Mouse (Mus musculus): ENCODE results near the gene Gm49384.

Gene Gm49384

DNA sequence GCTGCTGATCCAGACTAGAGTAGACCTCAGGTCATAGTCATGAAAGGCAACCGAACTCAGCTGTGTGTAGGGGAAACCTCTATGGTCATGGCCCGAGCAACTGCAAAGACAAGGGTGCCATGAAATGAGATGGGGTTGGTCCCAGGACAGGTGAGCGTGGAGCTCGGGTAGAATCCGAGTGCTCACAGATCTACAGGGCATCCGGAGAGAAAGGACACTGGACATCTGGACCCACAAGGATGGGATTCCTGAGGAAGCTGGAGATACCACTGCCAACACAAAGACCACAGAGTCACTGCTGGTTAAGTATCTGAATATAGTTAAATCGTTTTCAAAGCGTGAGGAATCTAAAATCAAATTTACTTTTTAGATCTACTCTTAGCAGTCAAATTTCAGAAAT, 3.3 kb upstream of the Gm49384 start:
- no peak for DNase-seq (ENCODE audit: low spot score in 2 of 2)

DNA sequence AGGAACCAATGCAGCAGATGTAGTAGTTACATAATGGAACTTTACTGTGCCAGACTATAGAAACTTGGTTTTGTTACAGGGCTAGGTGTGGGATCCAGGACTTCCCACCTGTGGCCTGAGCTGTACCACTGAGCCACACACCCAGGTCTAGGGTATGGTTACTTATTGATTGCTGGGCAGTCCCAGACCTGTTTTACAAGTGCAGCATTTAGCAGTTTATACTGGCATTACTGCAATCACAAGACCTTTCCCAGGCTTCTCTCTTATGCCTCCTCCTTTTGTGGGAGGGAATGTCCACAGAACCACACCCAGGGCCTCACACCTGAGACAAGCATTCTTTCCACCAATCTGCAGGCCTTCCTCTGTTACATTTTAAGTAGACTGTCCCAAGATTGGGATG, 5.1 kb downstream of the Gm49384 start:
- DNase-seq (ENCODE audit: low spot score in 2 of 2): no peak

DNA sequence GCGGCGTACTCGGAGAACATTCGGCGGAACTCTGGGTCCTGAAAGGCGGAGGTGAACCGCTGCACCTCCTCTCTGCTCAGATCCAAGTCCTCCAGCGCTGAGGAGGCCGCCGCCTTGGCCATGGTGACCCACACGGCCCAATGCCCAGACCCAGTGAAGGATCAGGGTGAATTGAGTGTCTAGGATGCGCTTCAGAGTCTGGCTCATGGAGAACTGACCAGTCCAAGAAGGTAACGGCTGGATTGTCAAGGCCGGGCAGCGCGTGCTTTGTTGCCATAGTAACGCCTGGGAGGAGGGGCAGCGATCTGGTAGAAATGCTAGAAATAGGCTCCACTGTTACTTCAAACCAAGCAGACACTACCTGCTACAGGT, 5.9 kb downstream of the Gm49384 start, which contains the start of gene Dnaaf2:
Gene Dnaaf2 (minus strand): TSS at position 266 of the 372 bp plus-strand sequence.
- DNase-seq (ENCODE audit: low spot score in 2 of 2): peak in 1 of 2 experiments; percentile 63

DNA sequence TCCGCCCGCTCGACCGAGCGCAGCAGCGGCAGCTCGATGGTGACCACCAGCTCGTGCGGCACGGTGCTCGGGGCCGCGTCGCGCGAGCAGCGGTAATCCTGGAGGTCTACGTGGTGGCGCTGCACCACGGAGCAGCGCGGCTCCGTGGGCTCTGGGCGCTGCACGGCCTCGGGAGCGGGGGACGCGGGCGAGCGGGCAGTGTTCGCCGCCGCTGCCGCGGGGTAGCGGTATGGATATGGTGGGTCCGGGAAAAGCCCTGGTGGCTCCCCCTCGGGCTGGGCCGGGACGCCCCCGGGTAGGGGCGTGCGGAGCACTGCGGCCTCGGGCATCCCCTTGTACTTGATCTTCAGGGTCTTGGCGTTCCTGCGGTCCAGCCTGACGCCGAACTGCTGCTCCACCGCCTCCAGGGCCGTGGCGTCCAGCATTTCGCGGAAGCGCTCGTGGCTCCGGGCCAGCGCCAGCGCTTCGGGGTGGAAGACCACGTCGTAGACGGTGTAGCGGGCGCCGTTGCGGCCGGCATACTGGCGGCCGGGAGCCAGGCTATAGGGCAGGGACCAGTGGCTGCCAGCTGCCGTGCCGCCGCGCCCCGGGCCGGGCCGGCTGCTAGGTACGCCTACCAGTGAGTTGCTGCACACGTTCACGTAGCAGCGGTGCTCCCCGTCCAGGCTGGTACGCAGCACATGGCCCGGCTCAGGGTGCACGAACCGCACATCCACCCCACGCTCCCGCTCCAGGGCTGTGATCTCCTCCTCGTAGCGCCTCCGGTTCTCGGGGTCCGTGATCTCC, 6.5 kb downstream of the Gm49384 start:
- DNase-seq (ENCODE audit: low spot score in 2 of 2): peak in 1 of 2 experiments; percentile 60

DNA sequence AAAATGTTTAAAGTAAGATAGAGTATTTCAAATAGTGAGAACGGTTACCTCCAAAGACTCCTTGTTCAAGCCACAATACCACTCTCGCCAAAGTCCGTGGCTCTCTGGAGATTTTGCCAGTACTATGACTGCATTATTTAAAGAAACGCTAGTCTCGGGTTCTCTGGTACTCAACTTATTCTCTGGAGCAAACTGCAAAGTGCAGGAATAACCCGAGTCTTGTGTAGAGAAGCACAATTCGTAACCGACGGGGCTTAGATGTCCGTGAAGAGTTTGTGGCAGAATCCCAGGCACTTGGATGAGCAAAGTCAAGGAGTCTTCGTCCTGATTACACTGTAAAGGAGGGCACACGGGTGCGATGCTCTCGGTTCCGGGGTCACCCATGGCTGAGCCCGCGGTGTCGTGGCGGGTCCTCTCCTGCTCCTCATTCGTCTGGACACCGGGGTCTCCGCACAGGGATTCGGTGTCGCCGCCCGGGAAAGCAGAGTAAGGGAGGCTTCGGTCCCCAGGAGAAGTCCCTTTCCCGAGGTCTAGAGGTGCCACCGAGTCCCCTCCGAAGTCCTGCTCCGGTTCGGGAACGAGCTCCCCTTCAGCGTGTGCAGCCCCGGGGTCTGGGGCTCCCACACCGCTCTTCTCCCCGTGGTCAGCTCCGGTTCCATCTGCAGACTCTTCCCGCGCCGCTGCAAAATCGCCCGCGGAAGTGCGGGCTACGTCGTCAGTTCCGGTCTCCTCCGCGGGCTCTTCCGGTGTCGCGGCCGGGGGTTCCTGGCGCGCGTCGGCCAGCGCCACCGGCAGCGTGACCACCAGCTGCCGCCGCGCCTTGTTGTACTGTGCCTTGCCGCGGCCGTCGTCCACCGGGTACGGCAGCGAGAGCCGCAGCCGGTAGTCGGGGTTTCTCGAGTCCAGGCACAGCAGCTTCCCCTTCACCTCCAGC, 7.4 kb downstream of the Gm49384 start, which contains the start of gene Gm49383:
Gene Gm49383 (minus strand): TSS at position 661 of the 934 bp plus-strand sequence.
- peak; percentile 41 to 68 for DNase-seq (ENCODE audit: low spot score in 2 of 2)

DNA sequence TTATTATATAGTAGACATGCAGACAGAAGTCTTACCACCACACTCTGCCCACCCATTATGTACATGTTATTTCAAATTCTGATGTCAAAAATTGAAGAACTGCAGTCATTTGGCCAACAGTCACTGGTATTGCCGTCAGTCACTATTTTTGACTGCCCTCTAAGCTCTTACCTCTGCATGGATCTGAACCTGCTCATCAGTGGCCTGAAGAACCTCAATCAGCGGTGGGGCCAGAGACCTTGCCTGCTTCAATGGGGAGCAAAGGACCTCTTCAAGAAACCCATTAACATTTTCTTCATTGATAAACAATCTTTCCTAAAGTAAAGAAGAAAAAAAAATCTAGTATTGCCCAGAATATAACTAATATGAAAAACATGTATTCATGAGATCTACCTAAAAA, 11.4 kb downstream of the Gm49384 start:
- no peak for DNase-seq (ENCODE audit: low spot score in 2 of 2)

DNA sequence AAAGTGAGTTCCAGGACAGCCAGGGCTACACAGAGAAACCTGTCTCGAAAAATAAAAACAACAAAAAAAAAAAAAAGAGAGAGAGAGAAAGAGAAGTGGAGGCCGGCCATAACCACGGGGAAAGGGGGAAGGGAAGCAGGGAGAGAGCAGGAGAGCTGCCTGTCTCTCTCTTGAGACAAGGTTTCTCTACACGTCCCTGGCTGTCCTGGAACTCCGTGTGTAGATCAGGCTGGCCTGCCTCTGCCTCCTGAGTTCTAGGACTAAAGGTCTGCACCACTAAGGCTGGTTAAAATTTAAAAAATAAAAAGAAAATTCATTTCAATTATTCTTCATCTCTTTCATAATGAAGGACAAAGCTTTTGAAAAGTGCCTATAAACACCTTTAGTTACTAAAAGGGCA, 12.7 kb downstream of the Gm49384 start:
- DNase-seq (ENCODE audit: low spot score in 2 of 2): no peak

DNA sequence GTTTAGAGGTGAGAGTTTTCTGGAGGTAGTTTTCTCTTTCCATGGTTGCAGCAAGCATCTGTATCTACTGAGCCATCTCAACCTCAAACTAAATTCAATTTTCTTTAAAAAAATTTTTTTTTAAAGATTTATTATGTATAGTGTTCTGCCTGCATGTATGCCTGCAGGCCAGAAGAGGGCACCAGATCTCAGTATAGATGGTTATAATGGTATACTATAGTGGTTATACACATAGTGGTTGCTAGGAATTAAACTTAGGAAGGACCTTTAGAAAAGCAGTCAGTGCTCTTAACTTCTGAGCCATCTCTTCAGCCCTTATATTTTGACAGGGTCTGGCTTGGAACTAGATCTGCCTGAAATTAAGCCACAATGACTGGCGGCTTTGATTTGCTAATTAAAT, 13.5 kb downstream of the Gm49384 start:
- no peak for DNase-seq (ENCODE audit: low spot score in 2 of 2)

DNA sequence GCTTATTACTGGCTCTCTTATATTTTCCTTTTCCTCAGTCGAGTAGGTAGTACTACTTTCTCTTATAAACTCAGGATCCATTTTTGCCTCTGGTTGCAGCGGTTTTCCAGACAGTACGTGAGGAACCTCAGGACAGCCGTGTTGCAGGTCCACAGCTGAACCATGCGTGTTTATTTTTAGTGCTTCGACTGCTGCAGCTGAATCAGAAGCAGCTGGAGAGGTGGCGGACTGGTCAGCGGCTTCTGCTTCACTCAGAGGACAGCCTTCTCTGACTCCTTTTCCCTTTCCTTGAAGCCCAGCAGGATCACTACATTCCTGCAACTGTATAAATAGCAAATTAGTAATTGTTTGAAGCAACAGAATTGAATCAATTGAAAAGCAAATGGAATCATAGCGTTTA, 14.0 kb downstream of the Gm49384 start:
- DNase-seq (ENCODE audit: low spot score in 2 of 2): no peak

DNA sequence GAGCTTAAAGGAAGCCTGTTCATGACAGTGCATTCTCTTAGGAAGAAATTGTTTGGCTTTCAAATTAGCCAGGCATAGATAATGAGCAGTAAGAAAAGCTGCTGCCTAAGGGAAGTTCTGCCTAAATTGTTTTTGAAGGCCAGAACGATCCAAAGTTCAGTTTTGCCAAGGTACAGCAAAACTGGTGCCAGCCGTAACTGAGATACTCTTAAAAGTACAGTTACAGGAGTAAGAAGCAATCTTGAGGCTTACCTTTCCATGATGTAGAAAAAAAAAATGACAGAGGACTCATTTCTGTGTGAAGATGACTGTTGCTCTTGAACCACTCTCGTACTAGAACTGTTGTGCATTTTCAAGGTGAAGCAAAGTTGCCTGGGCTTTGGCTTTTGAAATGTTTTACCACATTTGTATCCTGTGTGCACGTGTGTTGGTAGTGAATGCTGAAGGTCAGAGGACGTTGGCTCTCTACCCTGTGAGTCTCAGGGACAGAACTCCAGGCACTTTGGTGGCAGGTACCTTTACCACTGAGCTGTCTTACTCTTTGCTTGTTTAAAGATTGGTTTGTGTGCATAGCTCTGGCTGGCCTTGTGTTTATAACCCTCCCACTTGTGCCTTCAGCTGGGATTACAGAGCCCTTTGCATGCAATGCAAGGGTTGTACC, 17.1 kb downstream of the Gm49384 start:
- DNase-seq (ENCODE audit: low spot score in 2 of 2): no peak

DNA sequence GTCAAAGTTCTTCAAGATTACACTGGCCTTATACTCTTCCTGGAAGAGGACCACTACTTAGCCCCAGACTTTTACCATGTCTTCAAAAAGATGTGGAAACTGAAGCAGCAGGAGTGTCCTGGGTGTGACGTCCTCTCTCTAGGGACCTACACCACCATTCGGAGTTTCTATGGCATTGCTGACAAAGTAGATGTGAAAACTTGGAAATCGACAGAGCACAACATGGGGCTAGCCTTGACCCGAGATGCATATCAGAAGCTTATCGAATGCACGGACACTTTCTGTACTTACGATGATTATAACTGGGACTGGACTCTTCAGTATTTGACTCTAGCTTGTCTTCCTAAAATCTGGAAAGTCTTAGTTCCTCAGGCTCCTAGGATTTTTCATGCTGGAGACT, 18.7 kb downstream of the Gm49384 start:
- DNase-seq (ENCODE audit: low spot score in 2 of 2): no peak

DNA sequence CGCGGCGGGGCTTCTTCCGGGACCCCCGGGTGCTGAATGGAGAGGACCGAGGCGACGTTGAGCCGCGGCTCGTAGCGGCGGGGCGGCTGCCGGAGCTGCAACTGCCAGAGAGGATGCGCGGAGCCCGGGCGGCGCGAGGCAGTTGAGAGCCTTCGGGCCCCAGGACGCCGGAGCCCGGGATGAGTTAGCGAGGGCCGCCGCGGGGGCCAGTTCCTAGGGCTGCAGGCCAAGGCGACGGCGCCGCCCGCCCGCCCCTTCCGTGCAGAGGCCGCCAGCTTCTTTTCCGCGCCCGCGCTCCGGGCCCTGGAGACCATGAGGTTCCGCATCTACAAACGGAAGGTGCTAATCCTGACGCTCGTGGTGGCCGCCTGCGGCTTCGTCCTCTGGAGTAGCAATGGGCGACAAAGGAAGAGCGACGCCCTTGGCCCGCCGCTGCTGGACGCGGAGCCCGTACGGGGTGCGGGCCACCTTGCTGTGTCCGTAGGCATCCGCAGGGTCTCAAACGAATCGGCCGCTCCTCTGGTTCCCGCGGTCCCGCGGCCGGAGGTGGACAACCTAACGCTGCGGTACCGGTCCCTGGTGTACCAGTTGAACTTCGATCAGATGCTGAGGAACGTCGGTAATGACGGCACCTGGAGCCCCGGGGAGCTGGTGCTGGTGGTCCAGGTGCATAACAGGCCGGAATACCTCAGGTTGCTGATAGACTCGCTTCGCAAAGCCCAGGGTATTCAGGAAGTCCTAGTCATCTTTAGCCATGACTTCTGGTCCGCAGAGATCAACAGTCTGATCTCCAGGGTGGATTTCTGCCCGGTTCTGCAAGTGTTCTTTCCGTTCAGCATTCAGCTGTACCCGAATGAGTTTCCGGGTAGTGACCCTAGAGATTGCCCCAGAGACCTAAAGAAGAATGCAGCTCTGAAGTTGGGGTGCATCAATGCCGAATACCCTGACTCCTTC, 19.4 kb downstream of the Gm49384 start:
- DNase-seq (ENCODE audit: low spot score in 2 of 2): peak in 1 of 2 experiments; percentile 44

DNA sequence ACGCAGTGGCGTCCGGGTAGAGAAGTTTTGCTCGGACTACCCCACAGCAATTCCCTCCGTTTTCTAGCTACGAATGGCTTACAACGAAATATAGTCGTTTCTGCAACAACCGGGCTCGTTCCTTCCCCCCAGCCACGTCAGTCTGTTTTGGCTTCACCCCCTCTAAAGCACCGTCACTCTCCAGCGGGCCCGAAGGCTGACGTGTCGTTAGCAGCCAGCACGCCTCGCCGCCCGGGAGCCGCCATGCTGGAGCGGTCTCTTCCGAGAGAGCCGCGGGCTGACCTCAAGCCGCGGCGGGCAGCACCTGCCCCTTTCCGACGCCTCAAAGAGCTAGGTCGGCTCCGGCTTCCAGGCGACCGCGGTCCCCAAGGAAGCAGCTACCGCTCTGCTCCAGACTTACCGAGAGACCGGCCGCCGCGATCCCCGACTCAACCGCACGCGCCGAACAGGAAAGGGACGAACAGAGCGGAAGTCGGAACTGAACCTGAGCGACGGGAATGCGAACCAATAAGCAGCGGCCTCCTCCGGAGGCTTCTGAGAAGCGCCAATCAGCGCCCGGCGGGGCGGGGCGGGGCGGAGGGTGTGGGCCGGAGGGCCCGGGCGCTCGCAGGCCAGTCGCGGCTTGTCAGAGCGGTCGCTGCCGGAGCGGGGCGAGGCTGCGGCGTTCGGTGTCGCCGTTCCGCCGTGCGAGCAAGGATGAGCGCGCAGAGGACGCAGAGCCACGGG, 20.3 kb downstream of the Gm49384 start, which contains the start of the genes Rpl36al and Mgat2:
Gene Rpl36al (minus strand): TSS at position 501 of the 726 bp plus-strand sequence.
Gene Mgat2 (plus strand): TSS at position 575 of the 726 bp plus-strand sequence.
- peak; percentile 96 to 99 for DNase-seq (ENCODE audit: low spot score in 2 of 2)

DNA sequence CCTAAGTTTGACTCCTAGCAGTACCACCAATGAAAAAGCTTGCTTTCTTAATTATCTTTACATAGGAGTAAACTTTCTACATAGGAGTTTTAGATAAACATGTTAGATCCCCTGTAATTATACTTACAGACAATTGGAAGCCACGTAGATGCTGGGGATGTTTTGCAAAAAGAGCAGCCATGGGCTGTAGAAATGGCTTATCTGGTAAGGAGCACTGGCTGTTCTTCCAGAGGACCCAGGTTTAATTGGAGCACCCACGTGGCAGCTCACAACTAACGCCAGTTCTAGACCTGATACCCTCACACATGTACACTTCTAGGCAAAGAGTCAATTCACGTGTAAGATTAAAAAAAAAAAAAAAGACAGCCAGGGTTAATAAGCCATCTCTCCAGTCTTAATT, 22.3 kb downstream of the Gm49384 start:
- no peak for DNase-seq (ENCODE audit: low spot score in 2 of 2)

DNA sequence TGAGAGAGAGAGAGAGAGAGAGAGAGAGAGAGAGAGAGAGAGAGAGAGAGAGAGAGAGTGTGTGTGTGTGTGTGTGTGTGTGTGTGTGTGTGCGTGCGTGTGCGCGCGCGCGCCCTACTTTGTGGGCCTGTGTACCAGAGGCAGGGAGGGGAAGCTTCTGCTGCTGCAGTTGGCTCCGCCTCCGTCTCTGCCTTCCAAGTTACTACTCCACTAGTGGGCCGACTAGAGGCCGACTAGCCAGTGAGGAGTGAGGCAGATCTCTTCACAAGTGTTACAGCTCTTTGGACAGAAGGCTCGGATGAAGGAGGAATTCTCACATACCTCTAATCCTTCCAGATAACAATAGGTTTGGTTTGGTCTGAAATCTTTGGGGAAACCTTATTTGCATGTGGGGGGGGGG, 24.7 kb downstream of the Gm49384 start:
- DNase-seq (ENCODE audit: low spot score in 2 of 2): no peak

DNA sequence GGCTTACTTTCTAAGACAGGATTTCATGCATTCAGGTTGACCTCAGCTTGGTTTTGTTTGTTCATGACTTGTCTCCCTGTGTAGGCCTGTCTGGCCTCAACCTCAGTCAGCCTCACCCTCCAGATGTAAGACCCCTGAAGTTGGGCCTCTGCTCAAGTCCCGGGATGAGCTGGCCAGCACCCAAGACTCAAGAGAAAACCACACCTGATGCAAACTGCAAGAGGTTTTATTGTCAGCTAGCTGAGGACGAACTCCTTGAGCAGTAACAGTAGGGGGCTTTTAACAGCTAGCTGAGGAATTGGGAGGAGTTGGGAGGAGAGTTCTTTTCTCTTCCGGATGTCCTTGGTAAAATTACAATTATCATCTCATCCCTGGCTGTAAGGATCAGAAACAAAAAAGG, 26.5 kb downstream of the Gm49384 start:
- DNase-seq (ENCODE audit: low spot score in 2 of 2): no peak

DNA sequence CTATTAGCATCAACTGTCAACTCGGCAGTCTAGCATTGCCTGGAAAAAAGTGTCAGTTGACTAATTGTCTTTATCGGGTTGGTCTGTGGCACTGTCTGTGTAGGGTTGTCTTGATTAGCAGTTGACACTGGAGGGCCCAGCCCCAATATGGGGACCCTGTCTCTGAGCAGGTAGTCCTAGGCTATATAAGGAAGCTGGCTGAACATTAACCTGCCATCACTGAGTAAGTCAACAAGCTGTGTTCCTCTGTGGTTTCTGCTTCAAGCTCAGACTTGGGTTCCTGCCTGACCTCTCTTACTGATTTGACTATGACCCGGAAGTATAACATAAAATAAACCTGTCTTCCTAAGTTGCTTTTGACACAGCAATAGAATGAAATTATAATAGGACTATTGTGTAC, 28.1 kb downstream of the Gm49384 start:
- no peak for DNase-seq (ENCODE audit: low spot score in 2 of 2)

DNA sequence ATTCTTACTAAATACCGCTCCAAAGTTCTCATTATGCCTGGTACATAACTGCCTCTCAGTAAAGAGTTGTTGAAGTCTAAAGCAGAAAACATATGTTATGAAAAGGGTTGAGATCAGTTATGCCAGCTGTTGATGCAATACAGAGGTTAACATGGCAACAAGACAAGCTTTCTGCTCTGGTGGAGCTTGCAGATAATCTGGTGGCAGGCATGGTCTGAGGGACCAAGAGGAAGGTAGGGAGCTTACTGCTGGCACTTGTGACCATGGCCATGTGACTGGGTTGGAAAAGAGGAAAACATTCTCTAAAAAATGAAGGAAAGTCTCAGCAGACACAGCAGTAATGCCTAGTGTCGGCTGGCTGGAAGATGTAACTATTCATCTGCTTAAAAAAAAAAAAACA, 32.8 kb downstream of the Gm49384 start:
- no peak for DNase-seq (ENCODE audit: low spot score in 2 of 2)

DNA sequence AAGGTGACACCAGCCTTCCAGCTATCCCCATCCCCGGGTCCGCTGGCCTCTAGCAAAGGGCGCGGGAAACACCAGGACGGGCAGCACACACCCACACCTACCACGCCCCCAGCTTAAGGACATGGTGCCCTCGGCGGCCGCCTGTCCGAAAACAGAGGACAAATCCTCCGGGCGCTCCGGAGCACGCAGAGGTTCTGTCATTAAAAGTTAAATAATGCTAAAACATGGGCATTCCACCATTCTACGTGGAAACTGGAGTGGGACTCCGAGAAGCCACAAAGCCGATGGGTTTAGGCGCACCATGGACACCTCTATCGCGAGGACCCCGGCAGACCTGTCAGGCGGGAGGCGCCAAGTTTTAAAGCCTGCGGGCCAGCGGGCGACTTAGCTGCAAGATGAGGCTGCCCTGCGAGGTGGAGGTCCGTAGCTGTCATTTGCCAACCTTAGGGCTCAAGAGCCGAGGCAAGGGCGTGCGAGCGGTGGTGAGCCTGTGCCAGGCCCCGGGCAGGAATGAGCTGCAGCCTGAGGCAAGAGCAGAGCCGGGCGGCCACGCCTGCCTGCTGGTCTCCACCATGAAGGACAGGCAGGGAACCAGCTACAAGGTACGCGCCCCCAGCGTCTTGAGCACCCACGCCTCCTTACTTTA, 35.5 kb downstream of the Gm49384 start, which contains the start of gene Lrr1:
Gene Lrr1 (plus strand): TSS at position 354 of the 646 bp plus-strand sequence.
- DNase-seq (ENCODE audit: low spot score in 2 of 2): peak; percentile 57 to 81

Data from frontal cortex, postnatal 10 days (tissue).